Mouse (Mus musculus) gastrocnemius, postnatal 36 days (tissue): Measurements from ENCODE around the gene Rerg. TPM values are rescaled to one million over a fixed set of nuclear protein-coding genes. Genes with fewer than 3 reads are reported as not detected.

Experiments
- DNase-seq, 2 experiments: peaks; one replicate each; pipeline ENCODE4 v3.0.0; 2022
- intact Hi-C: fragments of 180-260 bp; cut with DNase I; formaldehyde crosslinking; loops from one replicate; pipeline ENCODE4 v1.15.1; 2025
- long read RNA-seq, 2 experiments: library from polyadenylated mRNA; stranded (forward); transcript quantifications; one replicate each; pipeline ENCODE4 v2.0.0; 2021
- total RNA-seq, 2 experiments: library from RNA; stranded (reverse); gene quantifications; 2 replicates each; pipeline ENCODE4 v1.2.3; 2021

The Rerg gene
- total RNA-seq: 1 to 10 TPM; 1.1 to 1.6 TPM
- long read RNA-seq, experiment 1, partial matches to known transcripts: 0 of 1 reads
- long read RNA-seq, experiment 1, other reads (novel, unspliced or antisense): 0 of 1 reads
- long read RNA-seq, experiment 2, partial matches to known transcripts: 0 of 1 reads
- long read RNA-seq, experiment 2, other reads (novel, unspliced or antisense): 0 of 1 reads

DNA sequence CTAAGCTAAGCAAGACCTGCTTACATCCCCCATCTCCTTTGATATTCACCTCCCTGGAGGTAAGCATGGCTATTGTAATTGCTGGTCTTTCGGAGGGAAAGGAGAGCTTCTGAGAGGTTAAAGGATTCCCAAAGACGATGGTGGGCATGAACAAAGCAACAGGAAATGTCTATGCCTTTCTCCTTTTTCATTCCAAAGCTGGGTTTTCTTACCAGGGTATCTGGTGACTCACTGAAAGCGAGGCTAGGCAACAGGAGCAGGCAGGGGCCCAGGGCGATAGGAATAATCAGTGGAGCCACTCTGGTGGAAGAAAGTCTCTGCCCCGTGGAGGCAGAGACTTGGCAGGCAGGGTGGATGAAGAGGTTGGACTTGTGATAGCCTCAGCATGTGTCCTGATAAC is at the start of gene Rerg:
Rerg (minus strand) TSS at position 272 of the 400 bp plus-strand sequence.
- DNase-seq: no peak
- intact Hi-C loops: no loop called here

DNA sequence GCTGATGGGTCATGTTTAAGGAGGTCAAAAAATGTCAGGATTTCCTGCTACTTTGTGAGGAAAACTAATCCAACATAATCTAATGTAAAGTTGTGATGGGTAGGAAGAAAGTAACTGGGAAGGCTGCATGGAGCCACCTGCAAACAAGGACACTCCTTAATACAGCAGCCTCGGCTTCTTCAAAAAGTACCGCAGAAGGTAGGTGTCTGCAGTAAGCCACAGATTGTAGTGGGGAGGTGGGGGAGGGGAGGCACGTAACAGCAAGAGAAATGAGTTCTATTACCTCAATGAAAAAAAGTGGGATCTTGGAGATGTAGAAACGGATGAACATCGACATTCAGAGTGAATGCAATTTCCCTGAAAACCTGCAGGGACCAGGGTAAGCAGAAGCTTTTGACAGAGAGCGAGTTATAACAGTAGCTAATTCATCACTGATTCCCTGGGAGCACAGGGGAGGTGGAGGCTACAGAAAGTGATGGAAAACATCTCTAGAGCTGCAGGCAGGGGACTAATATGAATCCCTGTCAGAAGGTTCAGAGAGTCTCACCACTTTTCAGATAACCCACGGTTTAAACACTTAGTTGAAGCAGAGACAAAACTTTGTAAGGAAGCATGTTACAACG is 47.7 kb upstream of the Rerg start:
- intact Hi-C loops: no loop called here
- DNase-seq: no peak

DNA sequence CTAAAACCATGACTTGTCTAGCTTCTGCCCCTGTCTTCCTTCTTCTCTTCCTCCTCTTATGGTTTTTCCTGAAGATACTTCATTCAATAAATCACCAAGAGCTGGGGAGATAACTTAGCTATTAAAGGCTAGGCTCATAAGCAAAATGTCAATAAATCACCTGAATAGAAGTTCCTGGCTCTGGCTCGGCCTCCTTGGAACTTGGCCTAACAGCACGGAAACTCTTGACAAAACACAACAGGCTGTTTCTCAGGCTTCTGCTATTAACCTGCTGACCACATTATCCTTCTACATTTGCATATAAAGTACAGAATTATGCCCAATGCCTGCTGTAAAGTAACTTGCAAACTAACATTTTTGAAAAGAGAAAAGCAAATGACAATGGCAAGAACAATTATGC is 41.1 kb upstream of the Rerg start:
- no peak for DNase-seq
- intact Hi-C loops: no loop called here

DNA sequence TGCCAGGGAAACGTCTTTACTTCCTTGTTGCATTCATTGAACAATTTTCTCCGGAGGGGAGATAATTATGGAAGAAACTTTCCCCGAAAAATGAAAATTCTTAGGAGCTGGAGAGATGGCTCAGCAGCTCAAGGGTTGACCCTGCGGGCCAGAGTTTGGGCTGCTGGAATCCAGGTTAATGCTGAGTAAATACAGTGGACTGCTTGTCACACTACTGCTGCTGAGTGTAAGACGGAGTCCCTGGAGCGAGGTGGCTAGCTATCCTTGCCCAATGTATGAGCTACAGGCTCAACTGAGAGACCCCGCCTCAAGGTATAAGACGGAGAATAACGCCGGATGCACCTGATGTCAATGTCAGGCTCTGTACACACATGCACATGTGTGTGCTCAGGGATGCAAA is 40.7 kb upstream of the Rerg start:
- no peak for DNase-seq
- intact Hi-C loops: no loop called here

DNA sequence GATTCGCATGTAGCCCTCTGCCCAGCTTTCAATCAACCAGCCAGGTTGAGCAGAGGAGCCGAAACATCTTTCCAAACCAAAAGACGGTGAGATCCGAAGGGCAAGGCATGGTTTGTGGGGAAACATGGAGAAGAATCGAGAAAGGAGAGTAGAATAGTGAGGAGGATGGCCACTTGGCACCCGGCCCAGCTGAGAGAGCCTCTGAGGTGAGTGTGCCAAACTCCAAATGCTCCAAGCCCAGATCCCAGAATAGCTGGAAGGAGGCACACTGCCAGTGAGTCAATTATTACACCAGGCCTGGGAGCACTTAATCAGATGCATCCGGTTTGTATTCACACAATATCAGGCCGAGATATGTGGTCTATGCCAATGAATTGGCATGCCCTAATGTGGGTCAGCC is 39.7 kb upstream of the Rerg start:
- DNase-seq: peak; percentile 15 to 23
- intact Hi-C loops: loop anchor here (5.0 to 10.0 kb wide), 2 partner anchors 185 to 512 kb away; no protein-coding TSS in a partner anchor

DNA sequence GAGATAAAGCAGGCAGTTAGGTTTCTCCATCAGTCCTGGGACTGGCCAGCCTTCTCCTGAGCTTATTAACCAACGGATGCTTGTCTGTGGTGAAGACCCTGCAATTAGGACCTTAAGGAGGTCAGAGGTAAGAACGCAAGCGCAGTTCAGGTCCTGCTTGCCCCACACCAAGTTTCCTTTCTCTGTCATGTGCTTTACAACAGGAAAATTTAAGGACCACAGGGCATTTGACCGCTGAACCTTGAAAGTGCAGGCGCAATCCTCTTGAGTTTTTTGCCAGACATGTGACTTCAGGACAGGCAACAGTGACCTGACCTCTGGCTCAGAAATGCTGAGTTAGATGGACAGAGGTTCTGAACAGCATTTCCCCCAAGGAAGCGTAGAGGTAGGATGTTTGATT is 36.8 kb upstream of the Rerg start:
- DNase-seq: no peak
- intact Hi-C loops: loop anchor here (5.0 to 10.0 kb wide), 2 partner anchors 188 to 515 kb away; no protein-coding TSS in a partner anchor

DNA sequence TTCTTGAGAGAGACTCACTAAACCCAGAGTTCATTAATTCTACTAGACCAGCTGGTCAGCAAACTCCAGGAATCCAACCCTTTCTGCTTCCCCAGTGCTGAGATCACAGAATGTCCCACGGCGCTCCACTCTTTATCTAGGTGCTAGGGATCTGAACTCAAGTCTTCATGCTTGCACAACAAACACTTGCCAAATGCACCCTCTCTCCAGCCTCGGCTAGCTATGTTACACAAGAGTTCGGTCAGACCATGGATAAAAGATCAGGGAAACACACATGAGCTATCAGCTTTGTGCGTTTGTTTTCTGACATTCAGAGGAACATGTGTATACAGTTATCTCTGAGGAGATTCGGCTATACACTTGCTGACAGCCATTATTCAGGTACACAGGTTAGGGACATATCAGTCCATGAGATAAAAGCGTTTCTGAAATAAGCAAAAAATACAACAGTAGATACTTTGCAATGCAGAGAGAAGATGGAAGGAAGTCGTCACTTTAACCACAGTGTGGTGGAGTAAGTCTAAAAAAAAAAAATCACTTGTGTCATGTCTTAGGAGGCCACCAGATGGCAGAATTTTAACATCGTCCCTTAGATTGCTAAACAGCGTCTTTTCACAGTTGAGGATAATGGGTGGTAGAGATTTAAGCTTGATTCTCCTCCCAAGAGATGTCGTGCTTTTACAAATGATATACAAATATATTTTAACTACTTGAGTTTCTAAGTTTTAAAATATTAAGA is 35.5 kb upstream of the Rerg start:
- intact Hi-C loops: loop anchor here (5.0 to 10.0 kb wide), 2 partner anchors 189 to 516 kb away; no protein-coding TSS in a partner anchor
- DNase-seq: no peak

GRCm38 (mm10) chr6:137202661-137203060 is 32.4 kb upstream of the Rerg start:
- intact Hi-C loops: loop anchor here (10.0 kb wide), 1 partner anchor 192 kb away; no protein-coding TSS in a partner anchor
- no peak for DNase-seq

DNA sequence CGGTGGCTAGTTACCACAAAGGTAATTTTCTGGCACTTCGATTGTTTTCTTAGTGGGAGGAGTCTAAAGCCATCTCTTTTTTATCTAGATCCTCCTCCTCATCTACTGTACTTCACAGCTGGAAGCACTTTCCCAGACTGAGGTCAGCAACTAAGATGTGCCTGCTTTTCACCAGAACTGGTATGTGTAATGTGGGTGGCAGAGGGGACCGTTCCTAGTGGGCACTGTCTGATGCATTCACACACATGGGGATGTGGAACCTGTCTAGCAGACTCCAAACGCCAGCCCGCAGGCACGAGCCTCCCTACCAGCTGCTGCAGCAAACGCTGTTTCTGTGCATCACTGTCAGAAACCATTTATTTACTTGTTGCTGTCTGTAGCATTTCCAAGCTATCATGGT is 31.3 kb upstream of the Rerg start:
- intact Hi-C loops: loop anchor here (10.0 kb wide), 1 partner anchor 193 kb away; no protein-coding TSS in a partner anchor
- no peak for DNase-seq

DNA sequence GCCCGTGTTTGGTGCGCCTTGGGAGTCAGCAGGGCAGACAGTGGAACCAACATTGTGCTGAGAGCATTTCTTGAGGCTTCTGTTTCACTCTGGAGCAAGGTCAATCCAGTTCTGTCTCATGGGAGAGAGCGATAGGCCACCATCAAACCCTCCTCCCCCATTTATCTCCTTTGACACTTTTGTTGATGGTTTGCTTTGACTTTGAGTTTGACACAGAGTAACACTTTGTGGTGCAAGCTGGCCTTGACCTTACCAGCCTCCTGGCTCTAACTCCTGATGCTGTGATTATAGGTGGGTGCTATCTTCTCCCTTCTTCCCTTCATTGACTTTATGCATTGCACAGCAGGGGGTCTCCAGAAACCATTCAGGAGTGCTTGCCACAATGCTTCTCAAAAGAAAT is 30.9 kb upstream of the Rerg start:
- intact Hi-C loops: loop anchor here (10.0 kb wide), 1 partner anchor 194 kb away; no protein-coding TSS in a partner anchor
- DNase-seq: no peak

- no peak for DNase-seq
- intact Hi-C loops: no loop called here
Observed at GRCm38 (mm10) chr6:137192063-137192462, 21.8 kb upstream of the Rerg start.

DNA sequence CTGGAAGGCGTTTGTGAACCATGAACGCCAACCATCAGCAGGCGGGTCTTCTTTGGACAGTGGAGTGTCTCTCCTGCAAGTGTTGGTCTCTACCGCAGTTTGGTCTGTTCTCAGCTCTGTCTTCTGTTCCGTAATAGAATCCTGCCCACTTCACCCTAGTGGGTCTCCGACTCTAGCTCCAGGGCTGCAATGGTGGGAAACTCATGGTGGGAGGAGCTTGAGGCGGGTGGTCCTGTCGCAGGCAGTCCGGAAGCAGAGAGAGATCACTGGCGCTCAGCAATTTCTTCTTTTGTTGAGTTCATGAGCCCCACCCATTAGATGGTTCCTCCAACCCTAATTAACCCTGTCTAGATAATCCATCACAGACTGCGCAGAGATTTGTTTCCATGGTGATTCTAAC is 20.7 kb upstream of the Rerg start:
- intact Hi-C loops: no loop called here
- DNase-seq: no peak

DNA sequence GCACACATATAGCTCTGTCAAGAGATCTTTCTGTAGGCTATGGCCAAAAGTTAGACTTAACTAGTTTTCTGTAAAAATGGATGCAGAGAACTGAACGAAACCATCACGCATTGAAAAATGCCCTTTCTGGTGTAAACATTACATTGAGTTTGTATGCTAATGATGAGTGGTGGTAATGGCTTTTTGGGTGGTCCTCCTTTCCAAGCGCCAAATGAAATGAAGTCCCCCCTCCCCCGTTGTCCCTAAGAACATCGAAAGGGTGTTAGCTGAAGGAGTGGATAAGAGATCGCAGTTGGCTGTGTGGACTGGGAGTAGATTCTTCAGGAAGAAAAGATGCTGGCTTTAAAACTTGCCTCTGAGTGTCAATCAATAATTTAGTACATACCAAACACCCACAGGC is 20.3 kb upstream of the Rerg start:
- intact Hi-C loops: no loop called here
- DNase-seq: no peak

DNA sequence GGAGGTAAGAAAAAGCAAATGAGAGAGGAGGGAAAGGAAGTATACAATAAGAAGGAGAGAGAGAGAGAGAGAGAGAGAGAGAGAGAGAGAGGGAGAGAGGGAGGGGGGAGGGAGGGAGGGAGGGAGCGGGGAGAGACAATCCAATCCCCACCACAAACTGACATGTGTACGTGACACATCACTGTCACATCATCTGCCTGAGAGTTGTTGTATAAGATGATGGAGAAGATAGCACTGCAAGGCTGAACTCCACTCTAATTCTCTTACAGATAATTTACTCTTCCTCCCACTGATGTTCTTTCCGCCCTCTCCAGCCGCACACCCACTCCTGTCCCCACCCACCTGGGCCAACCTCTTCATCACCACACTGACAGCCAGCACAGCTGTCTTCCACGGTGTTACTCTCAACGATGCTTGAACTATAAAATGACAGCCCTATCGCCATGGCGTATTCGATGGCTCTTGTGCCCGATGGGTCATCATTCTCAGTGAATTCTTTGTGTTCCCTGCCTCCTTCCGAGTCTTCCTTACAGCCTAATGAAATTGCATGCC is 18.2 kb upstream of the Rerg start:
- intact Hi-C loops: no loop called here
- no peak for DNase-seq

GRCm38 (mm10) chr6:137187426-137187825 is 17.1 kb upstream of the Rerg start:
- no peak for DNase-seq
- intact Hi-C loops: no loop called here

DNA sequence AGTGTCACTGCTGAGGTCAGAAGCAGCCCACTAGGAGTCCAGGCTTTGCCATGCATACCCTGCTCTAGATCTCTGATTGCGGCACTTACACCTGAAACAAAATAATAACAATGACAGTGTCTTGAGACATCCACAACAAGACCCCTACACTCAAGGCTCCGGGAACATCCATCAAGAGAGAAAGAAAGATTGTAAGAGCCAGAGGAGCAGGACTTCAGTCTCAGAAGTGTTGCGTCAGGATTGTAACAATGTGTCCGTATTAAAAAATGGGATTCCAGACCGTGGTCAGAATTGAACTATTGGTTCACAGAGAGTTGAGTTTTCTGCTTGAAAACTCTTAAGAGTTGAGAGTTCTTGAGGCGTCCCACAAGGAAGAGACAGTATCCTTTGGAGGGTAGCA is 10.3 kb upstream of the Rerg start:
- no peak for DNase-seq
- intact Hi-C loops: no loop called here

DNA sequence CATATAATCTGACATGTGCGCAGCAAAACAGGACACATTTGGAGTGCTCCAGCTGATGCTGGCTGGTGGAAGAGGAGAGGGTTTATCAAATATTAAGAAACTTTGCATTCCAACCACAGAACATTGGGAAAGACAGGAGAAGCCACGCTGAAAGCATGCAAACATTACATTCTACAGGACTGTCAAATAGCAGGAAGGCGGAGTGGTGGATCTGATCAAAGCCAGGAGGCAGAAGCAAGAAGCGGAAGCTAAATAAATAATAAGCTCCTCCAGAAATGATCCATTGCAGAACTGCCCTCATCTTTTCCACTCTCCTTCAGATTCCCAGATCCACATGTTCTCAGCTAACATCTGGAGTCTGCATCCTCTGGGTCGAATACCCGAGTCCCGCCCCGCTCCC is 9.8 kb upstream of the Rerg start:
- intact Hi-C loops: no loop called here
- no peak for DNase-seq

DNA sequence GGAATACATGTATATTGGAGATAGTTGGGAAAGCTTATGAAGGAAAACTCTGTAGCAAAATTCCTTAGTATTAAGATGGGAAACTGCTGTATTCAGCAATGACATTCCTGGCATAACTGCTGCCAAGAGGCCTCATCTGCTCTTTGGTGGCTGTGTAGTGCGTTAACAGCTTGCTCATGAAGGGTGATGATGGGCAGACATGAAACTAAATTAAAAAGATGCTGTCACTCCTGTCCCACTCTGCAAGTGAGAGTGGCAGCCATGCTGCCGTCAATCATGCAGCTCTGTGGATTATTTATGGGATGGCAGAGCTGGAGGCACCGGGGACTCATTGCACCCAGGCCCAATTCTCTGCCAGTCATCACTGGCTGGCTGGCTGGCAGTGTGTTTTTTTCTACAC is 8.7 kb upstream of the Rerg start:
- intact Hi-C loops: no loop called here
- no peak for DNase-seq

GRCm38 (mm10) chr6:137170646-137171045 is 349 bp upstream of the Rerg start:
- DNase-seq: no peak
- intact Hi-C loops: no loop called here

- peak; percentile 84 to 88 for DNase-seq
- intact Hi-C loops: loop anchor here (2.0 to 10.0 kb wide), 3 partner anchors 71 to 295 kb away; partner anchors contain the start of gene Mgp
Observed at GRCm38 (mm10) chr6:137169171-137169968, 927 bp downstream of the Rerg start.
